Mouse (Mus musculus) kidney, adult 18-20 months (tissue): Measurements from ENCODE around the gene Wscd1.

Source experiments
- DNase-seq: peaks from one replicate; pipeline ENCODE4 v3.0.0; 2021

Gene Wscd1

GRCm38 (mm10) chr11:71749671-71750070, at the start of gene Wscd1:
Gene Wscd1 (plus strand): TSS chr11:71749920.
- no peak for DNase-seq

- DNase-seq: no peak
Observed at GRCm38 (mm10) chr11:71728066-71728465, 21.7 kb upstream of the Wscd1 start.

- no peak for DNase-seq
Observed at GRCm38 (mm10) chr11:71729287-71729686, 20.4 kb upstream of the Wscd1 start.

- DNase-seq: no peak
Observed at GRCm38 (mm10) chr11:71733771-71734170, 15.9 kb upstream of the Wscd1 start.

- no peak for DNase-seq
Observed at GRCm38 (mm10) chr11:71737106-71737505, 12.6 kb upstream of the Wscd1 start.

- no peak for DNase-seq
Observed at GRCm38 (mm10) chr11:71738501-71739045, 11.1 kb upstream of the Wscd1 start.

- no peak for DNase-seq
Observed at GRCm38 (mm10) chr11:71745875-71746274, 3.8 kb upstream of the Wscd1 start.

GRCm38 (mm10) chr11:71747719-71748118, 2.0 kb upstream of the Wscd1 start:
- no peak for DNase-seq

- DNase-seq: peak; percentile 58
Observed at GRCm38 (mm10) chr11:71750534-71751173, 934 bp downstream of the Wscd1 start.

- DNase-seq: no peak
Observed at GRCm38 (mm10) chr11:71751174-71751611, 1.5 kb downstream of the Wscd1 start.

GRCm38 (mm10) chr11:71751689-71752088, 2.0 kb downstream of the Wscd1 start:
- DNase-seq: no peak

GRCm38 (mm10) chr11:71752626-71753025, 2.9 kb downstream of the Wscd1 start:
- no peak for DNase-seq

- DNase-seq: no peak
Observed at GRCm38 (mm10) chr11:71755115-71755514, 5.4 kb downstream of the Wscd1 start.

- DNase-seq: no peak
Observed at GRCm38 (mm10) chr11:71756325-71756724, 6.6 kb downstream of the Wscd1 start.

- DNase-seq: no peak
Observed at GRCm38 (mm10) chr11:71758211-71759110, 8.7 kb downstream of the Wscd1 start.

- no peak for DNase-seq
Observed at GRCm38 (mm10) chr11:71760991-71761390, 11.3 kb downstream of the Wscd1 start.

- no peak for DNase-seq
Observed at GRCm38 (mm10) chr11:71763154-71763553, 13.4 kb downstream of the Wscd1 start.

GRCm38 (mm10) chr11:71763651-71764275, 14.0 kb downstream of the Wscd1 start:
- DNase-seq: no peak

- DNase-seq: no peak
Observed at GRCm38 (mm10) chr11:71764743-71765142, 15.0 kb downstream of the Wscd1 start.

GRCm38 (mm10) chr11:71765335-71765734, 15.6 kb downstream of the Wscd1 start:
- no peak for DNase-seq

- no peak for DNase-seq
Observed at GRCm38 (mm10) chr11:71766380-71766779, 16.7 kb downstream of the Wscd1 start.

GRCm38 (mm10) chr11:71767726-71768125, 18.0 kb downstream of the Wscd1 start:
- DNase-seq: no peak

GRCm38 (mm10) chr11:71769744-71770143, 20.0 kb downstream of the Wscd1 start:
- DNase-seq: no peak
